ENCODE assay signal across 16 mouse cellular contexts in the genomic region with DNA sequence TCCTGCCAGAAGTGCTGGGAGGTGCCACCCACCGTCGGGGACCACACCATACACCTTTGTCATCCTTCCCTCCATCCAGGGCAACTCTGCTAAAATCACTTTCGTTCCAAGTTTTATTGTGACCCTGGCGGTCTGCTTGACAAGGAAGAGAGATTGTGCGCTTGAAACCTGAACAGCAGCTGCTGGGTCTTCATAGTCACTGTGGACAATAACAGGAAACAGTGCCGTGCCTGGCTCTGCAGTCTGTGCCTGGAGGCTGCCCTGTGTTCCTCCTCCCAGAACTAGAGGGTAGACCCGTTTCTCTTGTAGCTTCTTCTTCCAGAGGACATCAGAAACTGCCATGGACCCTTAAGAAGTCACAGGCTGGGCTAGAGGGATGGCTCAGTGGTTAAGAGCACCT.
"Had no signal": no experiment of that assay in that cellular context is flagged by ENCODE, and none has a peak within 500 bp of the region (broad histone marks: within the 10 kb centered on the region; RNA-seq: fewer than 3 reads in every experiment).

No protein-coding gene starts in this region.

- H3K36me3 ChIP-seq: limb, embryonic 15.5 days; liver, embryonic 12.5 days; midbrain, embryonic 15.5 days; neural tube, embryonic 12.5 days; stomach, embryonic 15.5 days had no signal

- ATAC-seq: liver, embryonic 12.5 days; midbrain, embryonic 15.5 days had no signal

- DNase-seq: kidney, adult 11 months; kidney, adult 9 months; kidney, postnatal 36 days; layer of hippocampus, adult 9-11 months; layer of hippocampus, postnatal 36 days; lung, postnatal 4 days; retina, postnatal 1 day; thymus, postnatal 36 days had no signal

- H3K4me1 ChIP-seq: liver, embryonic 12.5 days; megakaryocyte, embryonic 14.5 days; midbrain, embryonic 15.5 days; neural tube, embryonic 12.5 days had no signal

- H3K4me3 ChIP-seq: limb, embryonic 15.5 days; liver, embryonic 12.5 days; megakaryocyte, embryonic 14.5 days; midbrain, embryonic 15.5 days; neural tube, embryonic 12.5 days; stomach, embryonic 15.5 days had no signal

- H3K9me3 ChIP-seq: limb, embryonic 15.5 days; liver, embryonic 12.5 days; megakaryocyte, embryonic 14.5 days; midbrain, embryonic 15.5 days; neural tube, embryonic 12.5 days; stomach, embryonic 15.5 days had no signal

- H3K27me3 ChIP-seq: limb, embryonic 15.5 days; neural tube, embryonic 12.5 days; stomach, embryonic 15.5 days had no signal

- H3K27ac ChIP-seq: kidney, postnatal 0 days; limb, embryonic 15.5 days; liver, embryonic 12.5 days; midbrain, embryonic 15.5 days; neural tube, embryonic 12.5 days; stomach, embryonic 15.5 days had no signal

- H3K9ac ChIP-seq: limb, embryonic 15.5 days; liver, embryonic 12.5 days; midbrain, embryonic 15.5 days; neural tube, embryonic 12.5 days; stomach, embryonic 15.5 days had no signal

- H3K4me2 ChIP-seq: limb, embryonic 15.5 days; liver, embryonic 12.5 days; midbrain, embryonic 11.5 days; midbrain, embryonic 15.5 days; neural tube, embryonic 12.5 days; stomach, embryonic 15.5 days had no signal
